Mouse (Mus musculus): ENCODE measurements at regions not wholly inside any gene's neighbourhood (a gene's known extent, or its start where the extent isn't known, plus 50 kb on each side); places are given as distances from the start of the nearest gene placed in this dataset.

DNA sequence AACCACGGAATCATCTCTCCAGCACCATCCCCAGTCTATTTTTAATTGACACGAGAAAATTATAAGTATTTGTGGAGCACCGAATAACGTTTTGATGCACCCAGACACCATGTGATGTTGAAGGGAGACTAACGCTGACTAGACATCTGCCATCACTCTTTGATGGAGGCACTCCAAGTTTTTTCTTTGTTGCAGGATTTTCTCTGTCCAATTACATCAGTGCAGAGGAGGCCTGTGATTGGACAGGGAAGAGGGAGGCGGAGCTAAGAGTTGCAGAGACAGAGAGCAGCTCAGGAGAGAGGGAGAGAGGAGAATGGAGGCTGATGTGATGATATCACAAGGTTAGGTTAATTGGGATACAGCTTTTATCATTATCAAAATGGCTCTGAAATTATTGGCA is 105.6 kb upstream of the Ctnnb1 start:
- no peak for DNase-seq

DNA sequence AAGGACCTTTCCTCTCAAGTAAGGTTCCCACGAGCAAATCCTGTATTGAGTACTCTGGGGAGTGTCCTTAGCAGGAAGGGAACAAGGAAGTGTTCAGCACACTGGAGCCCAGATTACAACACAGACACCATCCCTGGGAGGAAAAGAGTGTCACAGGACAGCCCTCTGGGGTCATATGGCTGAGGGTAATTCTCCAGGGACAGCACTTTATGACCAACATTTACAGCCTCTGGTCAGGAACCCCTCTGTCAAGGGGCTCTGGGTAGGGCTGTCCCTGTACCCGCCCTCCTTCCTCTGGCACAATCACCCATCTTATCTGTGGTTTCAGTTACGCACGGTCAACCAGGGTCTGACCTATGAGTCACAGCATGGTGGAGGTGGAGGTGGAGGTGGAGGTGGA is 102.8 kb upstream of the Ctnnb1 start:
- DNase-seq, result no peak

DNA sequence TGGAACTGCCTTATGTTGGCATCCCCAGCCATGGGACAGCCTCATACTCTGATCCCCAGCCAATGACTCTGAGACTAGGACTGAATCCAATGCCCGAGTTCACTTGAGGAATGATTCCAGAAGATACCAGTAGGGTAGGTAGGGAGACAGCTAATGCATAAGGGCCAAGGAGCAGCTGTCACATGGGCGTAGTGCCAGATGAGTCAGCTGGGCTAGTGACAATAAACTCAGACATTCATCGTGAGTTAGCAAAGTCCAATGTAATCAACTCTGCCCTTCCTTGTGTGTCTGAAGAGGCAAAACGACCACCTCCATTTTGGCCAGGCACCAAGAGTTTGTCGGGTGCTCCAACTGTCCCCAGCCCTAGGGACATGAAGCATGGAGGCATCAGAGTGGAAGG is 98.5 kb upstream of the Ctnnb1 start:
- peak; percentile 98 for DNase-seq

DNA sequence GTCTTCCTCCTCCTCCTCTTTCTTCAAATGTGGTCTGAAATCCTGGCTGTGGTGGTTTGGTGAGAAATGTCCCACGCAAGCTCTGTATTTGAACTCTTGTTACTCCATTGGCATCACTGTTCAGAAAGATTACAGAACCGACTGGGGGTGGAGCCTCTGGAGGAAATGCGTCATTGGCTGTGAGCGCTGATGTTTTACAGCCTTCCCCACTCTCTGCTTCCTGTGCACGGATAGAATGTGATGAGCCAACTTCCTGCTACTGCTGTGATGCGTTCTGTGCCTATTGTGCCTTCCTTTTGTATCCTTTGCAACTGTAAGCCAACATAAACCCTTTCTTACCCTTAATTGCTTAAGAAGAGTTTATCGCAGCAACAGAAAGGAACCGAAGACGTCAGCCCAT is 94.8 kb upstream of the Ctnnb1 start:
- no peak for DNase-seq

DNA sequence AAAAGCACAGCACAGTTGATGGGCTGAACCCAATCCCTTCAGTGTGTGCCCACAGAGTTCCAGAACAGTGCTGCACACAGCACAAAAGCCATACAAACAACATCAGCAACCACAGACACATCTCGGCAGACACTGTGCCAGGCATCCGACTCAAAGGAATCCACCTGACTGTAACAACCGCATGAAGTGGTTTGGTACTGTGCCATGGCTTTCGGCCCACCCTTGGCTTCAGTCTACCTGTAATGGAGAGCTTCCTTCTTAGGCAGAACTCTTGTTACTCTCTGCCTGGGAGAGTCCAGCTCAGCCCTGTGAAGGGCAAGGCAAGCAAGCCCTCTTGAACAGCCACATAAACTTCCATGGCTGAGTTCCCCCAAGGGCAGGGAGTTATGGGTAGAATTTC is 93.4 kb upstream of the Ctnnb1 start:
- DNase-seq, result no peak

DNA sequence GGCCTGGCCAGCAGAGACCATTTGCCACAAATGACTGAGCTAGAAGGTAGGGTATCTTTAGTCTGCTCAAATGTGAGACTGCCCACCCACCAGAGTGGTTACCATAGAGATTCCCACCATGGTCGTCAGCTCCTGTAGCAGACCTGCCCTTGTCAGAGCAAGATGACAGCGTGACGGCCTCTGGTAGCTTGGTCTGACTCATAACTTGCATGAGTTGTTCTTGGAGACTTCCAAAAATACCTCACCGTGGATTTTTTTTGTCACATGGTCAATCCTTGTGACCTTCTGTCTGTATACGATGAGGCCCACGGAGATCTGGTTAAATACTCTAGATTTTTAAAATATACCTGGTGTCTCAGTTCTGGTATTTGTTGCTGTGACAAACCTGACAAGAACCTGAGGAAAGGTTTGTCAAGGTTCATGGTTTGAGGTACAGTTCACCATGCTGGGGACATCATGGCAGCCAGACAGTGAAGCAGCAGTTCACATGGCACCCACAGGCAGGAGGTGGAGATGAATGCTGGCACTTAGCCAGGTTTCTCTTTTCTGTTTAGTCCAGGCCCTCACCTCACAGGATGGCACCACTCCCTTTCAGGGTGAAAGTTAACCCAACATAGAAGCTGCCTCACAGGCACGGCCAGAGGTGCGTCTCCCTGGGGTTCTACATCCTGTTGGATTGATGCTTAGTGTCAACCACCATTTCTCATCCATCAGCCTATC is 91.4 kb upstream of the Ctnnb1 start:
- DNase-seq, result peak; percentile 42

DNA sequence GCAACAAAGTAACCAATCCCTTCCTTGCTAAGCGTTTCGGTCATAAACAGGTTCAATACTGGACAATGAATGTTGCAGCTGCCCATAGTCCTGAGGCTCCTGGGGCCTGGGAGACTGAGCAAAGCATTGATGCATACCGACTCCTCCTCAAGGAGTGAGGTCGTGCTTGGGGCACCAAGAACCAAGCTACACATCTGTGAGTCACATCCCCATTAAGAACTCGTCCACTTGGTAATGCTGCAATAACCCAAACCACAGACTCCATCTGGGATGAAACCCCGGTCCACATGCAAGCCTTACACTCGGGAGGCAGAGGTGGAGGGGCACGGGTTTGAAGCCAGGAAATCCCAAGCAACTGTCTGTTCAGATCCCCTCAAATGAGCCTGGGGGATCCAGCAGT is 85.3 kb upstream of the Ctnnb1 start:
- no peak for DNase-seq

DNA sequence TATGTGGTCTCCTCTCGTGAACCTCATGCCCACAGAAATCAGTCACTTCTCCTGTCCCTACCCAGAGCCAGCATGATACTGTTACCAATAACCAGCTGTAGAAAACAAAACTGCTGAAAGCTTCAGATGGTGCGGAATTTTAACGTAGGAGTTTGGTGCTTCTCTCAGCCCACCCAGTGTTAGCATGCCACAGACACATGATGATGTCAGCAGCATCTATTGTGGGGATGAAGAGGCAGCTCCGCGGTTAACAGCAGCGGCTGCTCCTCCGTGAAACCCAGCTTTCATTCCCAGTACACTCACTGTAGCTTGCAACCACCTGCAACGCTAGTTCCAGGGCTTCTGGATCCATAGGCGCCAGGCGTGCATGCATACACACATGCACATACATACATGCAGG is 83.5 kb upstream of the Ctnnb1 start:
- DNase-seq, result no peak

DNA sequence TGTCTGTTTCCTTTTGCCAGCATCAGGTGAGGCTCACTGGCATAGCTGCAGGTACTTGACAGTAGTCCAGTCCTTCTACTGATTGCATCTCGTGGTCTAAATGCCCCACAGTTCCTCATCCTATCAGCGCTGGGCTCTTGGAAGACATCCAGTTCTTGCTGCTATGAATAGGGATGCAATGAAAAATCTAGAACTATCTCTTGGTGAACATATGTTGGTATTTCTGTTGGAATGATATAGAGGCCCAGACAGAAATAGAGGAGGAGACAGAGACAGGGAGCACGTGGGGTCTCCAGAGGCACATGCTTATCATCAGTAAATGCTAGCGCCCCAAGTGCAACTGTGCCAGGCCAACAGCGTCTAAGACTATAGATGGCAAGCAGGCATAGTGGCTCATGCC is 81.4 kb upstream of the Ctnnb1 start:
- DNase-seq, result peak; percentile 66

DNA sequence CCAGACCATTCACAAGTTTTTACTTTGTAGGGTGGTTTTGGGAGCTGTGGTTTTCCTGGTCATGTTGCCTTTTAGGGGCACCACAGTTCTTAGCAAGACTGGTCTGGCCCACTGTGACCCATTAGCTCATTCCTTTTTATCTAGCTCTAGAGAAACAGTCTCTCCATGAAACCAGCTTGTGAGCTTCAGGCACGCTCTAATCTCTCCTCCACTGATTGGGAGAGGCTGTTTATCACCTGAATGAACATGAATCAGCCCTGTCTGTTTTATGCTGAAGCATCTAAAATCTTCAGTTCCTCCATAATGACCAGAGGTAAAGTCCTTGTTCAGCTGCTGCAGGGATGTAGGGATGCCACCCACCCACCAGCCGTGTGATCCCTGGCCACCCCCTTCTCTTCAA is 80.1 kb upstream of the Ctnnb1 start:
- no peak for DNase-seq

DNA sequence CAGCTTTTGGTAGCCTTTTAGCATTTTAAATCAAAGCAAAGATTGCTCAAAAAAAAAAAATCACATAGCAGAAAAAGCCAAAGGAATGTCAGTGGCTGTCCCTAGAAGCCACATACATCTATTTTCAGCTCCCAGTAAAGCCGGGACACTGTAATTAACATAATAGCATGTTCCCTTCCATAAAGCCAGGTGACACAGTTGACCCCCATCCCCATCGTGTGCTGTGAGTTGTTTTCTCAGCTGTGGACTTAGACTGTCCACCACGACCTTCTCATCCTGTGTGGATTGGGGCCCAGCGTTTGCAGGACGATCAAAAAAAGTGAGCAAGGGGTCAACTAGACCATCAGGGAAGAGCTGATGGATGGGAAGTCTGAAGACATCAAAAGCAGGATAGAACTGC is 78.9 kb upstream of the Ctnnb1 start:
- DNase-seq, result no peak

DNA sequence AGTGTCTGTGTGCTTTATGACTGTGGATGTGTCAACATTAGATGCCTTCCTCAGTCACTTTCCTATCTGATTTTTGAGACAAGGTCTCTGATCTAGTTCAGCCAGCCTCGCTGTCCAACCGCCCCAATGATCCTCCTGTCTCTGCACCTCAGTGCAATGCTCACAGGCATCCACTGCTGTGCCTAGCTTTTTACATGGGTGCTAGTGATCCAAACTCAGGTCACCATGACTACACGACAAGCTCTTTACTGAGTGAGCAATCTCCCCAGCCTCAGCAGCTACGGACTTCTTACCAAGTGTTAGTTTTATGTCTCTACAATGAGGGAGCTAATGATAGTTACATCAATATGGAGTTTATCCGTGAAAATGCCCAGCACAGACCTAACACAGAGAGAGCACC is 77.1 kb upstream of the Ctnnb1 start:
- DNase-seq, result no peak

DNA sequence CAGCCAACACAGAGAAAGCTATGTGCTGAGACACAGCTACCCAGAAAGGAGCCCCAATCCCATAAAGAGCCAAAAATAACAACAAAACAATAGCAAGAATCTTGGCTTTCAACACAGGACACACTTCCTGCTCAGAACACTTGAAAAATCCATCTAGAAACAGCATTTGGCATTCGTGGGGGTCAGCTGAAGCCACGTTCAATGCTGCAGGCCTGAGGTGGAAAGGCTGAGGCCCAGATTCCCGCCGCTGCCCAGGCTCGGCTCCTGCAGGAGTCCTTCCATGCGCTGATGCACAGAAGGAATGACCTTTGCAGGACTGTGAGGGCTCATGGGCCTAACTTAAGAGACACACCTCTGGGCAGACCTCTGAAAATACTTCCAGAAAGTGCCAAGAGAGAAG is 76.4 kb upstream of the Ctnnb1 start:
- no peak for DNase-seq

DNA sequence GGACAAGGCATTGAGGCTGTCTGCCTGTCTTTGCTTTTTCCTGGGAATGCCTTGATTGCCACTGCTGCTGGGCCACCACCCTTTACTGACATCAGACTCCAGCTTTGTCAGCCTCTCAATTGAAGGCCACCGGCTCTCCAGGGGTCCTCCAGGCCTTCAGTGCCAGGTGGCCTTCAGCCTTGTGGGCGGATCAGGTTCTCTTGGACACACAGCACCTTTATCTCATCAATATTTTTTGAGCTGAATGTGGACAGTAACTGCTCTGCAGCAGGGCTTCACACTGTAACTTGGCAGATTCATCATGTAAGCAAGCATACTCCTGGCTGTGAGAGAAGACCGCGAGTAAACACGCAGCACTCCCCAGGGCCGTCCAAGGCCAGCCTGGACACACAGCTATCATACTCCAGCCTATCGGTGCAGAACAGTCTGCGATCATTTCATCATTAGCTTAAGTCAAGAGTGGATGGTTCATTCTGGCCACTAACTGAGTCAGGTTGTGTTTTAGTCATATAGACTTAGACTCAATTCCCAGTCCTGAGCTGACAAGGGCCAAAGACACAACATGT is 75.9 kb upstream of the Ctnnb1 start:
- DNase-seq, result no peak

DNA sequence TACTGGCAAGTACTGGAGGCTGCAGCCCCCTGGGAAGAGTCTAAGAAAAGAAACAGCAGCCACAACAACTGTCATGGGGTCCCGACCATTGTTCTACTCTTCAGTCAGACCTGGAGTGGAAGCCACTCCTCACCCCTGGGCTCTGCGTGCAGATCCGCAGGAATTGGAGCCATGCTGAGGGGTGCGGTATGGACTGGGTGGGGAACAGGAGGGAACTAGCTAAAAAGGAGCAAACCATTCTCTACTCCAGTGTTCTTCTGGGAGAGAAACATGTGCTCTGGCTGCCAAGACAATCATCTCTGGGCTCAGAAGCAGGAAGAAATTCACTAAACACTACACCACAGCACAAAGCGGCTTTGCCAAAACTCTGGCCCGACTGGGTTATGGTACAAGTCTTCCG is 74.7 kb upstream of the Ctnnb1 start:
- DNase-seq, result no peak

DNA sequence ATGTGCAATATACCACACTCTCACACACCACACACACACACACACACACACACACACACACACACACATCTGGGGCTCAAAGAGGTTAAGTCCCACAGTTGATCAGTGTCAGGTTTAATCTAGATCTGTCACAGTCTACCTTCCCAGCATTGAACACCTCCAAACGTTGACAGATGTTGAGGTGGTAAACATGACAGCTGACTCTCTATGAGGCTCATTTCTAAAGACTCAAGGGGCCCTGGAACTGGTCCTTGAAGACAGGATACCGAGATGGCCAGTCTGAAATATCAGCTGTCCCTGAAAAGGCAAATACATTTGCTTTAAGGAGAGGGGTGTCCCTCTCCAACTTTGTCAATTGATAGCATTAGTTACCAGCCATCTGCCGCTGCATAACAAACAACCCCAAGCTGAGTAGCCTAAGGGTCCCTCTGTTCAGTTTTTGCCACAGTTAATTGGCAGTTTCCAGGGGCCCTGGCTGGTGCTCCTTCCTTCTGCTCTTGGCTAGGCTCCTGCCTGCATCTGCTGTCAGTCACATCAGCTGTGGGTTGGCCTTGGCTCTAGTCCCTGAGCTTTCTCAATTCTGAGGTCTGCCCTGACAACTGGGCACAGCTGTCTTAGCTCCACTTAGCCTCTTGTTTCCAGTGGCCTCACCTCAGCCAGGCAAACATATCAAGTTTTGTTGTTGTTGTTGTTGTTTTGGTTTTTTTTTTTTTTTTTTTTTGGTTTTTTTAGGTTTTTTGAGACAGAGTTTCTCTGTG is 73.5 kb upstream of the Ctnnb1 start:
- no peak for DNase-seq

DNA sequence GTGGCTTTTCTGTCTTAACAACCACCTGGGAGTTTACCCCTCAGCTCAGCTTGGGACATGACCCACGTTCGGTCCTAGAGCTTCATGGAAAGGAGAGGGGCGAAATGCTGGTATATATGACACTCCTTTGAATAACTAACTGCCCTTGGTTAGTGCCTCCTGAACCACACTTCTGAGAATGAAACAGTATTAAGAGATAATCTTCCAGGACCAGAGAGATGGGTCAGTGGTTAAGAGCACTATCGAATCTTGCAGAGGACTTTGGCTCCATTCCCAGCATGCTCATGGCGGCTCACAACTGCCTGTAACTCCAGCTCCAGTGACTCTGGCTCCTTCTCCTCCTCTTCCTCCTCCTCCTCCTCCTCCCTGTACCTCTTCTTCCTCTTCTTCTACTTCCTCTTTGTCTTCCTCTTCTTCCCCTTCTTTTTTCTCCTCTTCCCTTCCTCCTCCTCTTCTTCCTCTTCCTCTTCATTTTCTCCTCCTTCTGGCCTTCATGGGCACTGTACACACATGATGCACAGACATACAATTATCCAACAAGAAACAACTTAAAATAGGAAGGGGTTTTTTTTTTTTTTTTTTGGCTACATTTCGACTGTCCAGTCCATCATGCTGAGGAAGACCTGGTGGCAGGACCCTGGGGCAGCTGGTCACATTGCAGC is 71.0 kb upstream of the Ctnnb1 start:
- no peak for DNase-seq

DNA sequence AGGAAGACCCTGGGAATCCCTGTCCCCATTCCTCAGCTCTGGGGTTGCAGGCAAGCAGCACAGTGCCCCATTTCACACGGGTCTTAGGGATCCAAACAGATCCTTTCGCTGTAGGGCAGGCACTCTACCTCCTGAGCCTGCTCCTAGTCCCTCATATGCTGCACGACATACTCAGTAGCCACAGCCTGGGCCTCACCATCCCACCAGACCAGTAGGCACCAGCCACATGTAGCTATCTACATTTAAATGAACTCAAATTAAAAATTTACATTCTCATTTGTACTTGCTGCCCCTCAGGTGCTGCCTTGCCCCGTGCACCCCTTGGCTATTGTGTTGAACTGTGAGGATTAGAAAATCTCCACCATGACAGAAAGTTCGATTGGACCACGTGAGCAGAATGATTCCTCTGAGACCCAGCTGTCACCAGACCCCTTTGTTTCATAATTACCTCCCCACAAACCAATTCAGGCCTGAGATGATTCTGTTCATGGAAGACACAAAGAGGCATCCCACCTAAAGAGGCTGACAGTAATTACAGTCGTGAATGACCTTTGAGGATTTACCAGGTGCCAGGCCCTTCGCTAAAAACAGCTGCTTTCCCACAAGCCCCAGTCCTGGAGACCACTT is 67.9 kb upstream of the Ctnnb1 start:
- DNase-seq, result no peak

DNA sequence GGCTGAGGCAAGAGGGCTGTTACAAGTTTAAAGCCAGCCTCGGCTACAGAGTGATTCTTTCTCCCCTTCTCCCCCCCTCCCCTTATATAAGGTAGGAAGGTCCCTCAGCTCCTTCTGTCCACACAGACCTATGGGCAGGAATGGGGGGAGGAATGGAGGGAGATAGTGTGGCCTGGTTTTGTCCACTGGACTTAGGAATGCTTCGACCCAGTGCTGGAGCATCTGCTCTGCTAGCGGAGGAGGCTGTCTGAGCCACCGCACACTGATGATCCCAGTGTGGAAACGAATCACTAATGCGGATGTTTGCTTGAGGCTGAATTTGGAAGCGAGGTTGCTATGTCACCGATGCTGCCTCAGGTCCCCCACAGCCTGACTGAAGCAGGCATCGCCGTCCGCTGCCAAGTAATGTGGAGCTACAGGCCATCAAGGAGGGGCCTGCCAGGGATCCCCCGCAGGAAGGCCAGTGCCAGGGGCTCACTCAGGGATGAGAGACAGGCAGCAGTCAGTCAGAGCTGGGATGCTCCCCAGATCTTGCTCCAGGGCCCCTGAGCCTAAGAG is 67.1 kb upstream of the Ctnnb1 start:
- no peak for DNase-seq

DNA sequence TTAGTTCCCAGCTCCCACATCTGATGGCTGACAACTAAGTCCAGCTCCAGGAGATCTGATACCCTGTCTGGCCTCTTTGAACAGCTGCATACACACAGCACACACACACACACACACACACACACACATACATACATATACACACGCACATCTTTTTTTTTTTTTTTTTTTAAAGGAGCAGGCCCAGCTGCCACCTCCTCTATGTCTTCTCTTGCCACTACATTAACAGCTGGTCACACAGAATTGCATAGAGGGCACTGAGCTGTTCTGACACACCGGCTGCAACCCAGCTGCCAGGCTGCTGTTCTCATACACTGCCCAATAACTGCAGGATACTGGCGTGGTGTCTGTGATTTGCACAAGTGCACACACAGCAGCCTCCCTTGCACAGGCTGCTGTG is 64.6 kb upstream of the Ctnnb1 start:
- no peak for DNase-seq

DNA sequence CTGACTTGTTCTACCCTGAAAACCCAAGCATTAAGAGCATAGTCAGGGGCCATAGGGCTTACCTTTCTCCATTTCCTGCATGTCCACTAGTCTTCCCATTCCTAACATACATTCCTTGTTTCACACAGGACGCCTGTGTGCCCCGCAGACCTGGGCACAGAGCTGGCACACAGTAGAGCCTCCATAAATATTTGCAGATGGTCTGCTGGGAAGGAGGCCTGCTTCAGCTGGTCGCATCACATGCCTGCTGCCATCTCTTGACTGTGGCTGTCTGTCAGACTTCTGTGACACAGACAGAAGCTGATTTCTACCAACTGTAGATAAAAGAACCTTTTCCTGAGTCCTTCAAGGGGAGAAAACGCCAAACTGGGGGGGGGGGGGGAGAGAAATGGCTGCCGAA is 62.8 kb upstream of the Ctnnb1 start:
- peak; percentile 73 for DNase-seq

DNA sequence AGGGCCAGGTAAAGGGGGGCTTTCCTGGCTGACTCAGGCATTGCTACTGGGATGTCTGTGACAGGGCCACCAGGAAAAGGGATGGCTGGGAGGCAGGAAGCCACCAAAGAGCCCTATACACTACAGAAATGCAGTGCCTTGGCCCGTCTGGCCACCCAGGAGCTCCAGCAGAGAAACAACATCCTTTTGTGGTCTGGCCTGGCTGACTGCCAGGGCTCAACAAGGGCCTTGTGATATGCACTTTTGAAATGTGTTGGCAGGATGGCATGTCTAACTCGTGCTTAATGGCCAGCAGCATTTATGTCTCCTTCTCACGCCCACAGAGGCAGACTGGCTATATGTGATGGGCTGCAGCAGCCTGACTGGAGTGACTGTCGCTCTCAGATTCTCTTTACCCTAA is 62.3 kb upstream of the Ctnnb1 start:
- peak; percentile 51 for DNase-seq

DNA sequence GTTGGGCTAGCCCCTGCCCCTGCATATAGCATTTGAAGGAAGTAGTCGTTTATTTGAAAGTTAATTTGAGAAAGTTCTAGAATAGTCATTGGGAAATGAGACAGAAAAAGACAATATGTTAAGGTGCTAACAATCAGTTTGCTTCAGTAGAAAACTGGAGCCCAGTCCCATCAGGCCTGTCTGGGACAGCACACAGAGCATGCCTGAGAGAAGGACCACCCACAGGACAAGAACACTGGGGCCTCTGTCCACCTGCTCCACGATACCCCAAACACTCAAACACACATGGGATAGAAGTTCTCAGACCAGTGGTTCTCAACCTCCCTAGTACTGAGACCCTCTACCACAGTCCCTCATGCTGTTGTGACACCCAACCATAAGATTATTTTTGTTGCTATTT is 61.2 kb upstream of the Ctnnb1 start:
- no peak for DNase-seq
